In the genomic region with DNA sequence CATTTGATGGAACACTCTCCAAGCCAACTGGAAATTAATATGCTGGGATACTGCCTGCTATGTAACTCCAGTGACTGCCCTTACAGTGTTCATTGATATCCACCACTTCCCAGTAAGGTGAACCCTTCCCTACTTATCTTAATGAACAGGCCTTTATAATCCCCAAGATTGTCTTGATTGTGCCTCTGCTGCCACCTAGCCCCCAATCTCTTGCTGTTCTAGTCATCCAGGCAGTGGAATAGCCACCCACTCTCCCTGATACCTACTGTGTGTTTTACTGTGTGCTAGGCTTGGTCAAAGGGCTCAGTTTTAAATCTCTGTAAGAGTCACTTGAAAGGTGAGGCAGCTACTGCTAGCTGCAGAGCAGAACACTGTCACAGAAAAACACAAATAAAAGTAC, we compare ENCODE assay signal across 8 mouse cellular contexts.
DNase-seq lines count a peak whose midpoint lies in the region.

No protein-coding gene starts in this region.

- intact Hi-C loops in heart, postnatal 25 days (cut with DNase I): loop anchor here (5.0 kb wide), 1 partner anchor 144 kb away; no protein-coding TSS in a partner anchor

- peak; percentile 32 to 70 for DNase-seq in heart, adult 18-20 months
- no peak for DNase-seq in heart, postnatal 25 days (ENCODE audit: low spot score)
- DNase-seq in 416B (ENCODE audit: low read depth): peak; percentile 37
- DNase-seq in adrenal gland, adult 2 months: peak; percentile 61
- DNase-seq in kidney, postnatal 10 days: peak; percentile 69
- DNase-seq in embryo, embryonic 10.5 days (ENCODE audit: low spot score): no peak
- no peak for DNase-seq in left cerebral cortex, adult 11 months (ENCODE audit: low spot score)
- DNase-seq in retina, embryonic 14.5 days (ENCODE audit: low spot score): no peak

Comparison
In these comparisons a context has a peak if more than half of its experiments do, and no peak if none do; other contexts are left out.
1. DNase-seq: peak in heart, adult 18-20 months (2 of 2), 416B (single experiment), adrenal gland, adult 2 months (single experiment) and kidney, postnatal 10 days (single experiment); none in heart, postnatal 25 days (single experiment), embryo, embryonic 10.5 days (single experiment), left cerebral cortex, adult 11 months (single experiment) and retina, embryonic 14.5 days (single experiment).